9 mouse cellular contexts compared by ENCODE assay signal in the genomic region with DNA sequence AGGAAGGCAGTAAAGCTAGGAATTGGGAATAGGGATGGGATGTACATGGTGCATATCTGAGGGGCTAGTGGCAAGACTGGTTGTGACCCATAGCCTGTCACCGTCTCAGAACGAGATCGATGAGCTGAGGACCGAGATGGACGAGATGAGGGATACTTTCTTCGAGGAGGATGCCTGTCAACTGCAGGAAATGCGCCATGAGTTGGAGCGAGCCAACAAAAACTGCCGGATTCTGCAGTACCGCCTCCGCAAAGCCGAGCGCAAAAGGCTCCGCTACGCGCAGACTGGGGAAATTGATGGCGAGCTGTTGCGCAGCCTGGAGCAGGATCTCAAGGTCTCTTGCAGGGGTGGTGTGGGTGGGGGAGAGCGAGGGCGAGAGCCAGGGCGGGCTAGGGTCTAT. TPM values are rescaled to one million over a fixed set of nuclear protein-coding genes. Genes with fewer than 3 reads are reported as not detected.
A peak's percentile ranks its signal among the peaks of the same experiment; 100 is the strongest.
DNase-seq lines count a peak whose midpoint lies in the region; ATAC-seq and TF ChIP-seq lines count a peak whose summit lies in the region.
"Had no signal": no experiment of that assay in that cellular context is flagged by ENCODE, and none has a peak within 500 bp of the region (broad histone marks: within the 10 kb centered on the region; RNA-seq: fewer than 3 reads in every experiment).

No protein-coding gene starts in this region.

- no peaks in the 10 kb centered on the region for H3K9me3 ChIP-seq in hindbrain, embryonic 14.5 days (ENCODE audit: control insufficient read depth, low read length)
- no peaks in the 10 kb centered on the region for H3K9me3 ChIP-seq in limb, embryonic 12.5 days
- no peaks in the 10 kb centered on the region for H3K9me3 ChIP-seq in stomach, embryonic 14.5 days (ENCODE audit: control insufficient read depth, low read depth, low read length)
- H3K9me3 ChIP-seq: liver, embryonic 13.5 days had no signal

- H3K27ac ChIP-seq in hindbrain, embryonic 14.5 days: peak overlapping the region; percentile 91
- H3K27ac ChIP-seq in limb, embryonic 12.5 days: no peak overlapping the region
- no peak overlapping the region for H3K27ac ChIP-seq in stomach, embryonic 14.5 days (ENCODE audit: low read length)
- H3K27ac ChIP-seq in kidney, adult 2 months (ENCODE audit: insufficient read depth, low read depth, low read length): no peak overlapping the region
- H3K27ac ChIP-seq: liver, embryonic 13.5 days had no signal

- peak overlapping the region; percentile 80 for H3K4me3 ChIP-seq in hindbrain, embryonic 14.5 days (replicated peaks; ENCODE audit: low read length)
- H3K4me3 ChIP-seq in limb, embryonic 12.5 days (replicated peaks): peak overlapping the region; percentile 58
- H3K4me3 ChIP-seq in stomach, embryonic 14.5 days (ENCODE audit: low read depth, low read length): peak overlapping the region; percentile 33; the same call in 1 of the 2 replicates
- H3K4me3 ChIP-seq in kidney, adult 2 months (ENCODE audit: insufficient read depth, low read depth, low read length): no peak overlapping the region

- no peak for TF ChIP-seq CTCF in kidney, adult 2 months (conservative IDR thresholded peaks at IDR 0.05; ENCODE audit: insufficient read depth, insufficient read length, low read depth, low read length)

- peaks cover 22% of the 10 kb centered on the region for H3K4me1 ChIP-seq in hindbrain, embryonic 14.5 days (replicated peaks; ENCODE audit: control insufficient read depth, insufficient read depth, low read length)
- peaks cover 29% of the 10 kb centered on the region for H3K4me1 ChIP-seq in limb, embryonic 12.5 days (replicated peaks)
- H3K4me1 ChIP-seq in stomach, embryonic 14.5 days (ENCODE audit: control insufficient read depth, insufficient read depth, low read length): peaks cover 11% of the 10 kb centered on the region; the same call in 1 of the 2 replicates
- H3K4me1 ChIP-seq in kidney, adult 2 months (ENCODE audit: control insufficient read depth, insufficient read depth, low read length): no peaks in the 10 kb centered on the region

- H3K4me2 ChIP-seq in hindbrain, embryonic 14.5 days (replicated peaks): peak overlapping the region; percentile 88
- H3K4me2 ChIP-seq in limb, embryonic 12.5 days: peak overlapping the region; percentile 98
- H3K4me2 ChIP-seq in stomach, embryonic 14.5 days (replicated peaks; ENCODE audit: low read depth, low read length): peak overlapping the region; percentile 56

- no peak for TF ChIP-seq POLR2A in kidney, adult 2 months (IDR thresholded peaks at IDR 0.05; ENCODE audit: low read depth, low read length)

- peak overlapping the region; percentile 98 for H3K9ac ChIP-seq in hindbrain, embryonic 14.5 days
- no peak overlapping the region for H3K9ac ChIP-seq in limb, embryonic 12.5 days (replicated peaks)
- H3K9ac ChIP-seq in stomach, embryonic 14.5 days (replicated peaks; ENCODE audit: low read depth, low read length): no peak overlapping the region
- H3K9ac ChIP-seq: liver, embryonic 13.5 days had no signal

- no peaks in the 10 kb centered on the region for H3K27me3 ChIP-seq in hindbrain, embryonic 14.5 days (ENCODE audit: control insufficient read depth, insufficient read depth, low read length)
- H3K27me3 ChIP-seq in limb, embryonic 12.5 days: peaks cover 60% of the 10 kb centered on the region
- H3K27me3 ChIP-seq in stomach, embryonic 14.5 days (ENCODE audit: control insufficient read depth, insufficient read depth, low read length): peaks cover 29% of the 10 kb centered on the region
- H3K27me3 ChIP-seq in kidney, adult 2 months (replicated peaks; ENCODE audit: control insufficient read depth, insufficient read depth, low read length): peaks cover 5% of the 10 kb centered on the region

- under 1% methylated on average over 21 of the region's 21 CpGs for WGBS in hindbrain, embryonic 14.5 days
- 2% methylated on average over 21 of the region's 21 CpGs for WGBS in limb, embryonic 12.5 days
- WGBS in stomach, embryonic 14.5 days: 2% methylated on average over 21 of the region's 21 CpGs
- 2% methylated on average over 21 of the region's 21 CpGs for WGBS in kidney, adult 2 months

- DNase-seq in layer of hippocampus, adult 11-12 months (ENCODE audit: low spot score): peak; percentile 79
- no peak for DNase-seq in layer of hippocampus, adult 9-10 months (ENCODE audit: low spot score)
- peak; percentile 25 for DNase-seq in embryo, embryonic 10 days (ENCODE audit: low spot score)
- DNase-seq in hindbrain, embryonic 14.5 days (ENCODE audit: low spot score): peak; percentile 49
- DNase-seq in lung, postnatal 4 days: no peak
- no peak for DNase-seq in kidney, adult 2 months
- DNase-seq: liver, embryonic 13.5 days had no signal

- peaks cover 42% of the 10 kb centered on the region for H3K36me3 ChIP-seq in hindbrain, embryonic 14.5 days (replicated peaks; ENCODE audit: control insufficient read depth, insufficient read depth)
- H3K36me3 ChIP-seq in limb, embryonic 12.5 days: no peaks in the 10 kb centered on the region
- H3K36me3 ChIP-seq in stomach, embryonic 14.5 days (ENCODE audit: control insufficient read depth, insufficient read depth, low read length): no peaks in the 10 kb centered on the region
- no peaks in the 10 kb centered on the region for H3K36me3 ChIP-seq in kidney, adult 2 months (ENCODE audit: control insufficient read depth, insufficient read depth, low read length)
- H3K36me3 ChIP-seq: liver, embryonic 13.5 days had no signal

- ATAC-seq in hindbrain, embryonic 14.5 days (ENCODE audit: low FRiP score): no peak
- no peak for ATAC-seq in limb, embryonic 12.5 days (ENCODE audit: insufficient number of reproducible peaks, insufficient read depth, low FRiP score, low TSS enrichment, low read depth)
- no peak for ATAC-seq in stomach, embryonic 14.5 days (ENCODE audit: insufficient number of reproducible peaks, insufficient read depth, low FRiP score, low read depth)

RNA-seq across cellular contexts. Expression of a gene that starts 4.4 kb away (rescaled TPM):
- 92.8 and 94.7 TPM in 2 replicates for polyA plus RNA-seq in hindbrain, embryonic 14.5 days (2014; fragmentation: Nextera tagmentation; extraction: Ambion mirVana)
- 0.87 and 1.2 TPM in 2 replicates for polyA plus RNA-seq in limb, embryonic 12.5 days (2016; fragmentation: Nextera tagmentation; extraction: Ambion mirVana)
- polyA plus RNA-seq in stomach, embryonic 14.5 days (2014; fragmentation: Nextera tagmentation; extraction: Ambion mirVana): 3.2 and 5.7 TPM in 2 replicates
- 0.09 and 0.12 TPM in 2 replicates for polyA plus RNA-seq in kidney, adult 2 months (2012; rRNA removed)

RNA-seq across cellular contexts. Expression of a gene that starts 50.7 kb away (rescaled TPM):
- 10.4 and 12.4 TPM in 2 replicates for polyA plus RNA-seq in hindbrain, embryonic 14.5 days (2014; fragmentation: Nextera tagmentation; extraction: Ambion mirVana)
- polyA plus RNA-seq in limb, embryonic 12.5 days (2016; fragmentation: Nextera tagmentation; extraction: Ambion mirVana): 0.70 TPM in 1 of 2 replicates, not detected in the other
- 1.1 and 1.2 TPM in 2 replicates for polyA plus RNA-seq in stomach, embryonic 14.5 days (2014; fragmentation: Nextera tagmentation; extraction: Ambion mirVana)
- polyA plus RNA-seq in kidney, adult 2 months (2012; rRNA removed): not detected in 2 replicates
- polyA plus RNA-seq: liver, embryonic 13.5 days had no signal

Comparison
In these comparisons a context has a peak if more than half of its experiments do, and no peak if none do; other contexts are left out.
1. DNase-seq: peak in layer of hippocampus, adult 11-12 months (single experiment), embryo, embryonic 10 days (single experiment) and hindbrain, embryonic 14.5 days (single experiment); none in layer of hippocampus, adult 9-10 months (single experiment), lung, postnatal 4 days (0 of 2) and kidney, adult 2 months (single experiment).
2. RNA of a gene that starts 4.4 kb away (polyA plus RNA-seq): 92.8 to 94.7 TPM in hindbrain, embryonic 14.5 days; 3.2 to 5.7 TPM in stomach, embryonic 14.5 days, 0.87 to 1.2 TPM in limb, embryonic 12.5 days and 0.09 to 0.12 TPM in kidney, adult 2 months; every median in the first group is over 10 times any median in the second.
3. Peak in every context shown above with its lines, with median percentiles within 50 percentile points of each other: H3K4me2 ChIP-seq.